ENCODE assay signal across 25 mouse cellular contexts in the genomic region with DNA sequence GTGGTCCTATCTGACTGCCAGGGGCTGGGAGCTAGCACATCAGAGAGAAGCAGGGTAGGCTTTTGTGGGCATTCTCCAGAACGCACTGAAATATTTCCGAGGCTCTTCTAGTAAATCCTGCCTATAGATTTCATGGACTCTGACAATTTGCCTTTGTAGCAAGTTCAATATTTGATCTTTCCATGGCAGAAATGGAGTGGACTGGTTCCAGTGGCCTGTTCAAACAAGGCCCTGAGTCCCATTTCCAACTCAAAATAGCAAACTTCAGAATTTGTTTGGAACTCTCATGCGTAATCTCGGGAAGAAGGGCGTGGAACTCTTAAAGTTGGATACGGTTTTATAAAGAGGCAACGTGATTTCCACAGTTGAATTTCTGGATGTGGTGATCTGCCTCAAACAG. TPM values are rescaled to one million over a fixed set of nuclear protein-coding genes. Genes with fewer than 3 reads are reported as not detected.
DNase-seq lines count a peak whose midpoint lies in the region; ATAC-seq and TF ChIP-seq lines count a peak whose summit lies in the region.
"Had no signal": no experiment of that assay in that cellular context is flagged by ENCODE, and none has a peak within 500 bp of the region (broad histone marks: within the 10 kb centered on the region; RNA-seq: fewer than 3 reads in every experiment).

No protein-coding gene starts in this region.

- no peak overlapping the region for H3K4me2 ChIP-seq in liver, embryonic 16.5 days (ENCODE audit: low read depth, low read length)
- no peak overlapping the region for H3K4me2 ChIP-seq in liver, postnatal 0 days (ENCODE audit: low read depth, low read length)
- H3K4me2 ChIP-seq in lung, embryonic 16.5 days (ENCODE audit: low read depth, low read length): no peak overlapping the region
- no peak overlapping the region for H3K4me2 ChIP-seq in stomach, embryonic 16.5 days (ENCODE audit: low read depth, low read length)
- H3K4me2 ChIP-seq in stomach, postnatal 0 days (replicated peaks; ENCODE audit: low read depth): no peak overlapping the region
- H3K4me2 ChIP-seq: forebrain, embryonic 13.5 days; heart, embryonic 11.5 days; hindbrain, embryonic 12.5 days; hindbrain, embryonic 15.5 days had no signal

- TF ChIP-seq EP300 in liver, postnatal 0 days (IDR thresholded peaks at IDR 0.05; ENCODE audit: low read depth): no peak
- no peak for TF ChIP-seq EP300 in stomach, postnatal 0 days (optimal IDR thresholded peaks at IDR 0.05)

- TF ChIP-seq POLR2A in lung, adult 2 months (IDR thresholded peaks at IDR 0.05; ENCODE audit: borderline replicate concordance, extremely low read depth, low read depth, low read length): no peak

- peak; percentile 71 for DNase-seq in heart, adult 11 months
- no peak for DNase-seq in heart, adult 18-20 months
- DNase-seq in liver, postnatal 0 days: no peak
- no peak for DNase-seq in lung, adult 2 months
- no peak for DNase-seq in stomach, postnatal 0 days (ENCODE audit: low spot score)
- DNase-seq: adrenal gland, postnatal 10 days; adrenal gland, postnatal 36 days; B cell, adult 2 months; cerebellum, adult 18-20 months; cerebellum, adult 9-10 months; cerebellum, postnatal 14 days; gastrocnemius, postnatal 25 days had no signal

- H3K9ac ChIP-seq in liver, embryonic 16.5 days (ENCODE audit: low read depth, low read length): no peak overlapping the region
- H3K9ac ChIP-seq in liver, postnatal 0 days (replicated peaks): no peak overlapping the region
- H3K9ac ChIP-seq in lung, embryonic 16.5 days (ENCODE audit: low read length): no peak overlapping the region
- H3K9ac ChIP-seq in stomach, embryonic 16.5 days (ENCODE audit: low read length): no peak overlapping the region
- no peak overlapping the region for H3K9ac ChIP-seq in stomach, postnatal 0 days (ENCODE audit: low read length)
- H3K9ac ChIP-seq: forebrain, embryonic 13.5 days; hindbrain, embryonic 12.5 days; hindbrain, embryonic 15.5 days had no signal

- no peaks in the 10 kb centered on the region for H3K27me3 ChIP-seq in liver, embryonic 16.5 days (ENCODE audit: control insufficient read depth, insufficient read depth, low read depth, low read length)
- H3K27me3 ChIP-seq in liver, postnatal 0 days (ENCODE audit: insufficient read depth, low read length): no peaks in the 10 kb centered on the region
- H3K27me3 ChIP-seq in lung, embryonic 16.5 days (ENCODE audit: control insufficient read depth, insufficient read depth, low read depth, low read length): no peaks in the 10 kb centered on the region
- H3K27me3 ChIP-seq in stomach, embryonic 16.5 days (ENCODE audit: control insufficient read depth, insufficient read depth, low read length): no peaks in the 10 kb centered on the region
- H3K27me3 ChIP-seq in stomach, postnatal 0 days (ENCODE audit: control insufficient read depth, insufficient read depth, low read length): no peaks in the 10 kb centered on the region
- H3K27me3 ChIP-seq: CH12.LX; forebrain, embryonic 13.5 days; hindbrain, embryonic 12.5 days; hindbrain, embryonic 15.5 days; Patski had no signal

- no peak for TF ChIP-seq CTCF in liver, postnatal 0 days (IDR thresholded peaks at IDR 0.05; ENCODE audit: low read depth)
- no peak for TF ChIP-seq CTCF in lung, adult 2 months (IDR thresholded peaks at IDR 0.05; ENCODE audit: insufficient read depth, low read length)
- no peak for TF ChIP-seq CTCF in stomach, postnatal 0 days (IDR thresholded peaks at IDR 0.05; ENCODE audit: low read depth)

- no peak for ATAC-seq in liver, embryonic 16.5 days (ENCODE audit: low read depth)
- no peak for ATAC-seq in liver, postnatal 0 days
- peak; percentile 49; the same call in 1 of the 2 replicates for ATAC-seq in lung, embryonic 16.5 days (ENCODE audit: low read depth)
- ATAC-seq in stomach, embryonic 16.5 days (ENCODE audit: insufficient read depth, low FRiP score): no peak
- ATAC-seq in stomach, postnatal 0 days (ENCODE audit: low FRiP score, low TSS enrichment): no peak
- ATAC-seq: forebrain, embryonic 13.5 days; forebrain, embryonic 16.5 days; Patski had no signal

- no peaks in the 10 kb centered on the region for H3K36me3 ChIP-seq in liver, embryonic 16.5 days (ENCODE audit: control insufficient read depth, insufficient read depth)
- H3K36me3 ChIP-seq in liver, postnatal 0 days (replicated peaks; ENCODE audit: insufficient read depth, low read length): no peaks in the 10 kb centered on the region
- no peaks in the 10 kb centered on the region; the same call in 1 of the 2 replicates for H3K36me3 ChIP-seq in lung, embryonic 16.5 days (ENCODE audit: control insufficient read depth, insufficient read depth, low read length)
- H3K36me3 ChIP-seq in stomach, embryonic 16.5 days (ENCODE audit: control insufficient read depth, insufficient read depth, low read length): no peaks in the 10 kb centered on the region
- H3K36me3 ChIP-seq in stomach, postnatal 0 days (ENCODE audit: control insufficient read depth, insufficient read depth, low read length): no peaks in the 10 kb centered on the region
- H3K36me3 ChIP-seq: forebrain, embryonic 10.5 days; hindbrain, embryonic 12.5 days; hindbrain, embryonic 15.5 days had no signal

- WGBS in liver, embryonic 16.5 days (ENCODE audit: insufficient replicate concordance): 71% methylated on average over 7 of the region's 7 CpGs
- WGBS in liver, postnatal 0 days (ENCODE audit: insufficient replicate concordance): 56% methylated on average over 7 of the region's 7 CpGs
- 61% methylated on average over 7 of the region's 7 CpGs for WGBS in lung, embryonic 16.5 days
- WGBS in lung, adult 2 months: 77% methylated on average over 7 of the region's 7 CpGs
- 64% methylated on average over 7 of the region's 7 CpGs for WGBS in stomach, embryonic 16.5 days
- 49% methylated on average over 7 of the region's 7 CpGs for WGBS in stomach, postnatal 0 days

- H3K4me1 ChIP-seq in liver, embryonic 16.5 days (ENCODE audit: control insufficient read depth, low read depth, low read length): no peaks in the 10 kb centered on the region; the same call in none of the 2 replicates
- H3K4me1 ChIP-seq in liver, postnatal 0 days (ENCODE audit: insufficient read depth): peaks cover 17% of the 10 kb centered on the region; the same call in 1 of the 2 replicates
- H3K4me1 ChIP-seq in lung, embryonic 16.5 days (replicated peaks; ENCODE audit: control insufficient read depth, insufficient read depth, low read length): no peaks in the 10 kb centered on the region
- peaks cover 5% of the 10 kb centered on the region; the same call in 1 of the 2 replicates for H3K4me1 ChIP-seq in lung, adult 2 months (ENCODE audit: control insufficient read depth, insufficient read depth, low read length)
- H3K4me1 ChIP-seq in stomach, embryonic 16.5 days (ENCODE audit: control insufficient read depth, insufficient read depth, low read length): no peaks in the 10 kb centered on the region
- H3K4me1 ChIP-seq in stomach, postnatal 0 days (replicated peaks; ENCODE audit: control insufficient read depth, insufficient read depth): 0 out of 2 replicates have a peak, but pooled peaks cover 2% of the 10 kb centered on the region
- H3K4me1 ChIP-seq: forebrain, embryonic 10.5 days; forebrain, embryonic 13.5 days; hindbrain, embryonic 12.5 days; hindbrain, embryonic 15.5 days had no signal

- H3K4me3 ChIP-seq in liver, embryonic 16.5 days (ENCODE audit: low read depth, low read length): no peak overlapping the region
- H3K4me3 ChIP-seq in liver, postnatal 0 days (ENCODE audit: low read depth, low read length): no peak overlapping the region
- H3K4me3 ChIP-seq in lung, embryonic 16.5 days (ENCODE audit: low read length): no peak overlapping the region
- H3K4me3 ChIP-seq in lung, adult 2 months (replicated peaks; ENCODE audit: extremely low read depth, low read depth, low read length): no peak overlapping the region
- H3K4me3 ChIP-seq in stomach, embryonic 16.5 days (replicated peaks; ENCODE audit: low read length): no peak overlapping the region
- no peak overlapping the region for H3K4me3 ChIP-seq in stomach, postnatal 0 days (ENCODE audit: low read depth, low read length)
- H3K4me3 ChIP-seq: forebrain, embryonic 10.5 days; forebrain, embryonic 13.5 days; hindbrain, embryonic 12.5 days; hindbrain, embryonic 15.5 days had no signal

- H3K9me3 ChIP-seq in liver, embryonic 16.5 days (replicated peaks; ENCODE audit: control insufficient read depth, low read length): no peaks in the 10 kb centered on the region
- H3K9me3 ChIP-seq in liver, postnatal 0 days (ENCODE audit: low read length): no peaks in the 10 kb centered on the region
- H3K9me3 ChIP-seq in lung, embryonic 16.5 days (ENCODE audit: control insufficient read depth, low read length): no peaks in the 10 kb centered on the region
- no peaks in the 10 kb centered on the region for H3K9me3 ChIP-seq in stomach, embryonic 16.5 days (replicated peaks; ENCODE audit: control insufficient read depth, low read length)
- no peaks in the 10 kb centered on the region for H3K9me3 ChIP-seq in stomach, postnatal 0 days (ENCODE audit: control insufficient read depth, low read length)
- H3K9me3 ChIP-seq: forebrain, embryonic 10.5 days; forebrain, embryonic 13.5 days; G1E; hindbrain, embryonic 12.5 days; hindbrain, embryonic 15.5 days had no signal

- H3K27ac ChIP-seq in liver, embryonic 16.5 days (ENCODE audit: low read length): 0 out of 2 replicates have a peak overlapping the region, but pooled peaks have one; percentile 28
- H3K27ac ChIP-seq in liver, postnatal 0 days (ENCODE audit: low read depth): no peak overlapping the region; the same call in 1 of the 2 replicates
- peak overlapping the region; percentile 53 for H3K27ac ChIP-seq in lung, embryonic 16.5 days (ENCODE audit: low read length)
- H3K27ac ChIP-seq in stomach, embryonic 16.5 days (ENCODE audit: low read length): peak overlapping the region; percentile 20
- H3K27ac ChIP-seq in stomach, postnatal 0 days (replicated peaks): no peak overlapping the region
- H3K27ac ChIP-seq: forebrain, embryonic 10.5 days; forebrain, embryonic 13.5 days; hindbrain, embryonic 12.5 days; hindbrain, embryonic 15.5 days had no signal

RNA-seq across cellular contexts. Expression of a gene that starts 11.8 kb away (rescaled TPM):
- total RNA-seq in heart, adult 18-20 months (2021): 1 to 10 TPM; 8.5 to 9.1 TPM
- polyA plus RNA-seq in liver, embryonic 16.5 days (2015; fragmentation: Nextera tagmentation; extraction: Ambion mirVana): 12.0 and 13.8 TPM in 2 replicates
- 17.1 and 17.4 TPM in 2 replicates for polyA plus RNA-seq in liver, postnatal 0 days (2015; fragmentation: Nextera tagmentation; extraction: Ambion mirVana)
- 38.8 and 42.5 TPM in 2 replicates for polyA plus RNA-seq in lung, embryonic 16.5 days (2015; fragmentation: Nextera tagmentation; extraction: Ambion mirVana)
- 5.0 and 6.8 TPM in 2 replicates for polyA plus RNA-seq in lung, adult 2 months (2012; rRNA removed)
- polyA plus RNA-seq in stomach, embryonic 16.5 days (2015; fragmentation: Nextera tagmentation; extraction: Ambion mirVana): 36.7 and 39.3 TPM in 2 replicates
- 23.8 and 24.0 TPM in 2 replicates for polyA plus RNA-seq in stomach, postnatal 0 days (2015; fragmentation: Nextera tagmentation; extraction: Ambion mirVana)

RNA-seq across cellular contexts. Expression of a gene that starts 36.6 kb away (rescaled TPM):
- total RNA-seq in heart, adult 18-20 months (2021): 1 to 10 TPM; 5.0 to 5.5 TPM
- polyA plus RNA-seq in liver, embryonic 16.5 days (2015; fragmentation: Nextera tagmentation; extraction: Ambion mirVana): 7.3 and 7.4 TPM in 2 replicates
- 10.2 and 10.3 TPM in 2 replicates for polyA plus RNA-seq in liver, postnatal 0 days (2015; fragmentation: Nextera tagmentation; extraction: Ambion mirVana)
- 16.2 and 17.6 TPM in 2 replicates for polyA plus RNA-seq in lung, embryonic 16.5 days (2015; fragmentation: Nextera tagmentation; extraction: Ambion mirVana)
- polyA plus RNA-seq in lung, adult 2 months (2012; rRNA removed): 1.1 and 2.2 TPM in 2 replicates
- polyA plus RNA-seq in stomach, embryonic 16.5 days (2015; fragmentation: Nextera tagmentation; extraction: Ambion mirVana): 21.1 and 22.0 TPM in 2 replicates
- 17.2 and 20.3 TPM in 2 replicates for polyA plus RNA-seq in stomach, postnatal 0 days (2015; fragmentation: Nextera tagmentation; extraction: Ambion mirVana)

RNA-seq across cellular contexts. Expression of a gene that starts 40.1 kb away (rescaled TPM):
- 1 to 10 TPM; 1.4 to 1.8 TPM for total RNA-seq in heart, adult 18-20 months (2021)
- polyA plus RNA-seq in liver, embryonic 16.5 days (2015; fragmentation: Nextera tagmentation; extraction: Ambion mirVana): 0.32 and 0.40 TPM in 2 replicates
- 0.29 TPM in 1 of 2 replicates, not detected in the other for polyA plus RNA-seq in liver, postnatal 0 days (2015; fragmentation: Nextera tagmentation; extraction: Ambion mirVana)
- polyA plus RNA-seq in lung, embryonic 16.5 days (2015; fragmentation: Nextera tagmentation; extraction: Ambion mirVana): 1.3 and 2.3 TPM in 2 replicates
- polyA plus RNA-seq in lung, adult 2 months (2012; rRNA removed): not detected in 2 replicates
- polyA plus RNA-seq in stomach, embryonic 16.5 days (2015; fragmentation: Nextera tagmentation; extraction: Ambion mirVana): 0.96 and 1.1 TPM in 2 replicates
- 0.25 and 1.1 TPM in 2 replicates for polyA plus RNA-seq in stomach, postnatal 0 days (2015; fragmentation: Nextera tagmentation; extraction: Ambion mirVana)
- total RNA-seq: adrenal gland, postnatal 36 days; hematopoietic stem cell, adult 5-6 weeks had no signal
- polyA plus RNA-seq: forebrain, embryonic 10.5 days; G1E had no signal

Comparison
In these comparisons a context has a peak if more than half of its experiments do, and no peak if none do; other contexts are left out.
1. H3K27ac ChIP-seq: peak in liver, embryonic 16.5 days (single experiment), lung, embryonic 16.5 days (single experiment) and stomach, embryonic 16.5 days (single experiment); none in liver, postnatal 0 days (single experiment) and stomach, postnatal 0 days (single experiment).